In the genomic region with DNA sequence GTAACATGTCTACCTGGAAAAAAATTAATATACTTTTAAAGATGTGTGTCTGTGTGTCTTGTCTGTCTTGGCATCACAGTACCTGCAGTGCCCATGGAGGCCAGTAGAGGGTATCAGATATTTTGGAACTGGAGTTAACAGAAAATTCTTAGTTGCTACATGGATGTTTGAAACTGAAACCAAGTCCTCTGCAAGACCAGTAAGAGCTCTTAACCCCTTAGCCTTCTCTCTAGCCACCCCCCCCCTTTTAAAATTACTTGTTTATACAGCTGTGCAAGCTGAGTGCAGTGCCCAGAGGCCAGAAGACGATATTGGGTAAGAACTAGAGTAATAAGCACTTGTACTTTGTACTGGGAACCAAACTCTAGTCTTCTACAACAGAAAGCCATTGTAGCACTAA, we compare ENCODE assay signal across 8 mouse cellular contexts. TPM values are rescaled to one million over a fixed set of nuclear protein-coding genes. Genes with fewer than 3 reads are reported as not detected.
DNase-seq lines count a peak whose midpoint lies in the region; ATAC-seq and TF ChIP-seq lines count a peak whose summit lies in the region.

No protein-coding gene starts in this region.

- peak overlapping the region; percentile 32; the same call in 1 of the 2 replicates for H3K27ac ChIP-seq in gastrocnemius, adult 2 months
- H3K27ac ChIP-seq in lung, embryonic 16.5 days (ENCODE audit: low read length), result peak overlapping the region; percentile 39; the same call in 1 of the 2 replicates

- no peak overlapping the region for H3K9ac ChIP-seq in lung, embryonic 16.5 days (ENCODE audit: low read length)

- peak; percentile 31 for DNase-seq in cerebellum, adult 11 months
- DNase-seq in c-Kit-positive CD71-positive TER-119-positive erythroid progenitor cells, embryonic 14.5 days (ENCODE audit: low spot score), result peak; percentile 67
- DNase-seq in gastrocnemius, adult 2 months, result peak; percentile 69
- DNase-seq in kidney, postnatal 14 days, result peak; percentile 73
- DNase-seq in right cerebral cortex, postnatal 25 days, result peak; percentile 24

- TF ChIP-seq CTCF in E14TG2a.4 (conservative IDR thresholded peaks at IDR 0.05; ENCODE audit: low read length), result peak; percentile 69
- TF ChIP-seq CTCF in gastrocnemius, adult 2 months (IDR thresholded peaks at IDR 0.05), result peak; percentile 77

- H3K4me1 ChIP-seq in E14TG2a.4 (replicated peaks; ENCODE audit: low read depth, low read length), result peaks cover 32% of the 10 kb centered on the region
- peaks cover 13% of the 10 kb centered on the region for H3K4me1 ChIP-seq in lung, embryonic 16.5 days (replicated peaks; ENCODE audit: control insufficient read depth, insufficient read depth, low read length)

- peaks cover 64% of the 10 kb centered on the region for H3K36me3 ChIP-seq in E14TG2a.4 (ENCODE audit: insufficient read depth, low read length)
- peaks cover 23% of the 10 kb centered on the region for H3K36me3 ChIP-seq in lung, embryonic 16.5 days (ENCODE audit: control insufficient read depth, insufficient read depth, low read length)

- H3K4me3 ChIP-seq in E14TG2a.4 (replicated peaks; ENCODE audit: low read length), result no peak overlapping the region
- no peak overlapping the region for H3K4me3 ChIP-seq in gastrocnemius, adult 2 months
- H3K4me3 ChIP-seq in lung, embryonic 16.5 days (ENCODE audit: low read length), result no peak overlapping the region

- intact Hi-C loops in gastrocnemius, adult 2 months (cut with DNase I), result loop anchor here (5.0 to 10.0 kb wide), 3 partner anchors 106 to 269 kb away; a partner anchor contains a TSS

- WGBS in lung, embryonic 16.5 days, result 20% methylated on average over 1 of the region's 1 CpGs

- no peak for ATAC-seq in cerebellum, adult (ENCODE audit: insufficient number of reproducible peaks, low FRiP score, low TSS enrichment)
- no peak for ATAC-seq in lung, embryonic 16.5 days (ENCODE audit: low read depth)

- no peaks in the 10 kb centered on the region for H3K9me3 ChIP-seq in E14TG2a.4 (ENCODE audit: low read length)
- no peaks in the 10 kb centered on the region for H3K9me3 ChIP-seq in lung, embryonic 16.5 days (ENCODE audit: control insufficient read depth, low read length)

- no peak overlapping the region for H3K4me2 ChIP-seq in lung, embryonic 16.5 days (ENCODE audit: low read depth, low read length)

- H3K27me3 ChIP-seq in E14TG2a.4 (ENCODE audit: insufficient read depth, low read length), result no peaks in the 10 kb centered on the region
- H3K27me3 ChIP-seq in lung, embryonic 16.5 days (ENCODE audit: control insufficient read depth, insufficient read depth, low read depth, low read length), result no peaks in the 10 kb centered on the region

RNA-seq across cellular contexts. Expression of a gene that starts 2.2 kb away (rescaled TPM):
- total RNA-seq in gastrocnemius, adult 2 months (2021), result 100 to 1,000 TPM; 247 to 325 TPM
- polyA plus RNA-seq in lung, embryonic 16.5 days (2015; fragmentation: Nextera tagmentation; extraction: Ambion mirVana), result 711 and 717 TPM in 2 replicates

RNA-seq across cellular contexts. Expression of a gene that starts 28.1 kb away (rescaled TPM):
- total RNA-seq in gastrocnemius, adult 2 months (2021), result 1 to 10 TPM; 1.0 to 1.4 TPM
- polyA plus RNA-seq in lung, embryonic 16.5 days (2015; fragmentation: Nextera tagmentation; extraction: Ambion mirVana), result 10.9 and 14.0 TPM in 2 replicates
